Mouse (Mus musculus): ENCODE measurements around the gene Ren1. TPM values are rescaled to one million over a fixed set of nuclear protein-coding genes. Genes with fewer than 3 reads are reported as not detected.

The Ren1 gene
- total RNA-seq, 2 experiments from 2014 or later = 0.94 to 5.1 TPM

Other genes with a start within 250 kb of the Ren1 start
- 100 to 1,000 TPM in 1 of 2 experiments, 10 to 100 TPM in 1; 83.1 to 108 TPM for gene Ppp1r15b, start 219.4 kb upstream of the Ren1 start, total RNA-seq (2021)
- 10 to 100 TPM; 16.9 to 21.7 TPM for gene Plekha6, start 186.3 kb upstream of the Ren1 start, total RNA-seq (2021)
- 1 to 10 TPM; 1.4 to 4.3 TPM for gene Golt1a, start 40.7 kb upstream of the Ren1 start, total RNA-seq (2021)
- not detected for gene Kiss1, start 28.6 kb upstream of the Ren1 start, total RNA-seq (2021)
- 10 to 100 TPM; 10.2 to 24.1 TPM for gene Etnk2, start 13.1 kb downstream of the Ren1 start, total RNA-seq (2021)
- gene Sox13, start 73.9 kb downstream of the Ren1 start, total RNA-seq (2021) = 10 to 100 TPM; 18.5 to 23.2 TPM